Mouse (Mus musculus) right cerebral cortex, adult 18-20 months (tissue): ENCODE results near the gene Brd3os.
A peak's percentile ranks its signal among the peaks of the same experiment; 100 is the strongest.

Experiments used
- DNase-seq: peaks from one replicate; pipeline ENCODE4 v3.0.0; 2022; ENCODE audit warnings: mixed read lengths

The Brd3os gene

GRCm38 (mm10) chr2:27441767-27442707 is at the start of gene Brd3os:
Gene Brd3os, plus strand, starts transcription at chr2:27442324.
- DNase-seq: peak; percentile 98

- no peak for DNase-seq
These were observed 47.8 kb upstream of the Brd3os start for GRCm38 (mm10) chr2:27394158-27394832.

GRCm38 (mm10) chr2:27396656-27397440 is 45.3 kb upstream of the Brd3os start:
- no peak for DNase-seq

- no peak for DNase-seq
These were observed 42.0 kb upstream of the Brd3os start for GRCm38 (mm10) chr2:27400083-27400482.

GRCm38 (mm10) chr2:27401544-27401943 is 40.6 kb upstream of the Brd3os start:
- no peak for DNase-seq

GRCm38 (mm10) chr2:27404375-27405093 is 37.6 kb upstream of the Brd3os start:
- DNase-seq: no peak

- DNase-seq: no peak
These were observed 36.8 kb upstream of the Brd3os start for GRCm38 (mm10) chr2:27405094-27405884.

- no peak for DNase-seq
These were observed 35.2 kb upstream of the Brd3os start for GRCm38 (mm10) chr2:27406928-27407327.

GRCm38 (mm10) chr2:27408194-27408593 is 33.9 kb upstream of the Brd3os start:
- no peak for DNase-seq

- DNase-seq: no peak
These were observed 31.5 kb upstream of the Brd3os start for GRCm38 (mm10) chr2:27410518-27411140.

GRCm38 (mm10) chr2:27411688-27412174 is 30.4 kb upstream of the Brd3os start:
- DNase-seq: no peak

- no peak for DNase-seq
These were observed 29.8 kb upstream of the Brd3os start for GRCm38 (mm10) chr2:27412245-27412800.

- DNase-seq: no peak
These were observed 28.6 kb upstream of the Brd3os start for GRCm38 (mm10) chr2:27413582-27413935.

- peak; percentile 21 for DNase-seq
These were observed 28.0 kb upstream of the Brd3os start for GRCm38 (mm10) chr2:27413936-27414657.

- DNase-seq: no peak
These were observed 26.9 kb upstream of the Brd3os start for GRCm38 (mm10) chr2:27415060-27415783.

GRCm38 (mm10) chr2:27416425-27416824 is 25.7 kb upstream of the Brd3os start:
- DNase-seq: no peak

GRCm38 (mm10) chr2:27417648-27418153 is 24.4 kb upstream of the Brd3os start:
- DNase-seq: no peak

GRCm38 (mm10) chr2:27418577-27419070 is 23.5 kb upstream of the Brd3os start:
- no peak for DNase-seq
